Mouse (Mus musculus): ENCODE measurements around the gene Tnik. TPM values are rescaled to one million over a fixed set of nuclear protein-coding genes. Genes with fewer than 3 reads are reported as not detected.

The Tnik gene
- total RNA-seq, 4 experiments from 2014 or later, result 13.6 to 28.1 (median 19.6) TPM

DNA sequence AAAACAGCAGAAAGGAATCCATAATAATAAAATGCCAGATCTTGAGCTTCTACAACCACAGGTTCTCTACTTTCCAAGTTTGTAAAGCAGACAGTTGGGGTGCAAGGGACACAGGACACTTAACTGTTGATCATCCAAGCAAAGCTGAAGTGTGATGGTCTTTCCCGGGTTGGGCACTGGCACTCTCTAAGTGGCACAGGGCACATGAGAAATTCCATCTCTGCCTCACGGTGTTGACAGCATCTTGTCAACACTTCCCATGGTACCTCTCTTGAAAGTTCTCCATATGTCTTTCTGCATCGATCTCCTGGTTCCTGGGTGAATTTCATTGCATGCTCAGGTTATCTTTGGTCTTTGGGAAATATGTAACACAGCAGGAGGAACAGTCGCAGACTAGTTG is 373.8 kb downstream of the Tnik start:
- DNase-seq, result no peak

DNA sequence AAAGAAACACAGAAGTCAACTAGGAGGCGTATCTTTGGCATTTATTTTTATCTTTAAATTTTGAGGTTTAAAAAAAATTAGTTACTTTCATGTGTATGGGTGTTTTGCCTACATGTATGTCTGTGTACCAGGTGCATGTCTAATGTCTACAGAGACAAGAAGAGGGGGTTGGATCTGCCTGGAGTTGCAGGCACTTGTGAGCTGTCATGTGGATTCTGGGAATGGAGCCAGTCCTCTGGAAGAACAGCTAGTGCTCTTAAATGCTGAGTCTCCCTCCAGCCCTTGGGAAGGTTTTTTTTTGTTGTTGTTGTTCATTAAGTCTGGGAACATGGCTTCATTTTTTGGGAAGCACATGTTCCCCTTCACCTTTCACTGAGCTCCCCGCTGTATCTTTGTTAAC is 375.9 kb downstream of the Tnik start:
- DNase-seq, result no peak

DNA sequence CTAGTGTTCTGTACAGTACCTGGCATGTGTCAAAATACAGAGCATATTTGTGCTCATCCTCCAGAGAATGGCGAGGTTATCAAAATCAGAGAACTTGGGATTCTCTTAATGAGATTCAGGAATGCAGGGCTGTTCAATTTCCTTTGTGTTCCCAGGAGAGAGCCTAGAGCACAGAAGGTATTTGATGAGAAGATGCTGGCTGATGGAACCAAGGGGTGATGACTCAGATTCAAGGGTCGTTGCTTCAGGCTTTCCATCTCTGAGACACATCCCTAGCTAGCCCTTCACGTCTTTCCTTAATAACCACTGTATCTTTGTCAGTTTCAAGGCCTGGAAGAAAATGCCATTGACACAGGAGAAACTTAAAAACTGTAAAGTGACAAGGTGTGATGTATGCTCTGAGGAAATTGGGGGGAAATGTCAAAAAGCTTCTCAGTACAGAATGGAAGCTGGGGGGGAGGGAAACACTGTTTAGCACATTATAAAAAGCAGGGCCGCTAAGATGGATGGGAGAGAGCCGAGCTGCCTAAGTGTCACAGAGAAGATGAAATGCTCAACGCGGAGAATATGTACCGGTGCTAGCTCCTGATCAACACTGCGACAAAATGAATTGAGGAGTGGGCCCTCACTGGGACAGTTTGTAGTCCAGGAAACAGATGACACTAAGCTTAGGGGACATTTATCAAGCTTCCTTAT is 380.4 kb downstream of the Tnik start:
- no peak for DNase-seq

DNA sequence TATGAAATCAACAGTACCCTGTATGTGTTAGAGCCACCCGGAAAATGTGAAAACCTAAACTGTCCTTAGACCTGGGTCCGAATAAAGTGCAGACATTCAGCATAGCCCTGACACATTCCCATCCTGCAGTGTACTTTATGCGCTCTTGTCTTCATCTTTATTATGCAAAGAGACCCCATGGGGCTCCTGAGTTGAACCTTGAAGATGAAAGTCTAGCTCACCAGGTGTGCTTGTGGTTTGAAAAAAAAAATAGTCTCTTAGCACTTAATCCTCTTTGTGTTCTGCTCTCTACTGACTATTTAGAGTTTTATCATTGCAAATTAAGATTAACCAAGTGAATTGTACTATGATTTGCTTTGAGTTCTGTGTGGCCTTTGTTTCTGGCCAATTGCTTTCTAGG is 389.6 kb downstream of the Tnik start:
- no peak for DNase-seq

DNA sequence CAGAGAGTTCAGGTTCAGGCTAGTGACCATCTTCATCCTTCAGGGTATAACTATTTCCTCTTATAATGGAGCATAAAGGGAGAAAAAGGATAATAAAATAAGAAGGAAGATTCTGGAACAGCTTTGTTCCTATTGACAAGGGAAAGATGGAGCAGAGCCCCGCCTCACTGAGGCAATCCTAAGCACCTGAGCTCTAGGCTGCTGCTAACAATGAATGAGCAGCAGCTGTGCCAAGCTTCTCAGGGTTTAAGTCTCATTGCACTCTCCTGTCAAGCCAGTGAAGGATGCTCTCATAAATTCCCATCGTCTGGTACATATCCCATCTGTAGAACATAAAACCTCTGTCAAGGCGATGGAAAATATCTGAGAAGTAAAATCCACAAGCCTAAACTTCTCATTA is 390.0 kb downstream of the Tnik start:
- DNase-seq, result no peak

DNA sequence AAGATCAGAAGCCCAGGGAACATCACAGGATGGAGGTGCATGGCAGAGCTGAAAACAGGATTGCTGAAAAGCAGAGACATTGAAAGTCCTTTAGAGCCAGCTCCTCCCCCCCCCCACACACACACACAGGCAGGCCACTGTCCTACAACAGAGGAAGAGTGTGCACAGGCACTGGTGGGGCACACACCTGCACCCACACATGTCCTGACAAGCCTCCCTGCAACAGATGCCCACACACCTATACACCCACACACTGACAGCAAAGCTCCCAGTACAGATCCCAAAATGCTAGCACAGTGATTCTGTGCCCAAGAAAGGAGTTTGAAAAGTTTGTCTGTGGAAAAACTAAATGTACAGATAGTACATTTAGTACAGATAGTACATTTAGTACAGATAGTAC is 391.7 kb downstream of the Tnik start:
- DNase-seq, result no peak

DNA sequence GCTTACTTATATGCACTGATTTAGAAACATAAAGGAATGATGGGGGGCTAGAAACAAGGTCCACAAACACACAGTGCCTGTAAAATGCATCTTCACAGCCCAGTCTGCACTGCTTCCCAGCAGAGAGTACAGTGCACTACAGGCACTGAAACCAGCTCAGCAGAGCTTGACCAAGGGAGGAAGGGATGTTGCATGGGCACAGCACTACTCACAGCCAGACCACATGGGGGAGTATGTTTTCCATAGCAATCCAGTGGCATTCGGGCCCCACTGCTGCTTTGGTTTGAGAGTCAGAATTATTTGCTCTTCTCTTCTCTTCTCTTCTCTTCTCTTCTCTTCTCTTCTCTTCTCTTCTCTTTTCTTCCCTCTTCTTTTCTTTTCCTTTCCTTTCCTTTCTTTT is 395.3 kb downstream of the Tnik start:
- DNase-seq, result no peak

DNA sequence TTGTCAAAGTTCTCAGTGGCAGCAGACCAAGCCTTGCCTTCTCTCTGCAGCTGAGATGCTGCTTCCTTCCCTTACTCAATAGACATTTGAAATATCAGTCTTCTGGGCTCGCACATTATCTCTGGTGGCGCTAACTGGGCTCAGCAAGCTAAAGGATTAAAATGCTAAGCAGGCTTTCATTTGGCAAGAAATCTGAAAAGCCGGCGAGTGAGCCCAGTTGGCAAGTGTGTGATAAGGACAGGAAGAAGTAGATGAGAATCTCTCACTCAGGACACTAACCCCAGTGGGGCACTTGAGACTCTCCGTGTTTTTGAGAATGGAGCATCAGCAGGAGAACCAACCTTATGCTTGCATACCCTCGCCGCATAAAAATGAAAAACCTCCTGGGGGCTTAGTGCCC is 417.8 kb downstream of the Tnik start:
- no peak for DNase-seq

DNA sequence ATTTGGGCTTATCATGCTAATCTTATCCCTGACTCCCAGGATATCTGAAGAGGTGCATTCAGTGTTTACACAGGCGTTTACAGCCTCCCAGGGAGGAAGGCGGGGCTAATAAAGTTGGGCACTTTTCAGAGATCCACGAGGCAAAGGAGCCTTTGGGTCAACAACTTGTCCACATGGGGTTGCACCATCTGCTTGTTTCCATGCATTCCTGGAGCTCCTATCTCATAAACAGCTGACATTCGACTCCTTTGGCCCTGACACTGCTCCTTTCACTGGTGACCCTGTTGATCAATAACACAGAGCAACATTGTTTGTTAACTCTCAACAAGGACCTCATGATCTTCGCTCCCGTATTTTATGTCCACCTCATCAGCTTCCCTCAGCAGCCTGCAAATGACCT is 418.9 kb downstream of the Tnik start:
- DNase-seq, result no peak

DNA sequence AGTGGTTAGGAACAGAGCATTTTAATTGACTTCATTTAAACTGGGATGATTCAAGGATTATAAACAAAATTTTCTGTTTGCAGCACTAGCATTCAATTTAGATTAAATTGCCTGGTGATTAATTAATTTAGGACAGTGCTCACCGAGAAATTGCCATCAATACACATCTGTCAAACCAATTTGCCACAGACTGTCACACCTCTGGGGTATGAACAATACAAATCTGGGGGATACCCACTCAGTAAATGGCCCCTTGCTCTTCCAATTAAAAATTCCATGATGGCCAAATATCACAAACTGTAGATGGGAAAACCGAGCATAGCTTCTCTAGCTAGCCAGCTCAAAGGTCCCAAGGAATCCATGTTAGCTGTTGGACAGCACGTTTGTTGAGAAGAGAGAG is 419.4 kb downstream of the Tnik start:
- no peak for DNase-seq

DNA sequence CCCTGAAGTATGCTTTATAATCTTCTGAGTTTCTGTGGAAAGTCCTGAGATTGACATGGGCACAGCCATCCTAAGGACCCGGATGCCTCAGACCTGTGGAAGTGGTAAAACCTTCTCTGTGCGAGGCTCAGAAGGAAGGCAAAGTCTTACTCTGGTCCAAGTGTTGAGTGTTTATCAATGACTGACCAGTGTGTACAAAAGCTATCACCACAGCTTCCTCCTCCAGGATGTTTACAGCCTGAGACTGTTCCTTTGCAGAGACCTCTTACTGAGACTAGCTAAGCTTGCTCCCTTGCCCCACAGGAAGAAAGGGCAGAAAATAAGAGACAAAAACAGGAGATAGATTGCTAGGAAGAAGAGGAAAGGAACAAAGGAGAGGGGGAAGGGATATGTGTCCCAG is 422.5 kb downstream of the Tnik start:
- no peak for DNase-seq

DNA sequence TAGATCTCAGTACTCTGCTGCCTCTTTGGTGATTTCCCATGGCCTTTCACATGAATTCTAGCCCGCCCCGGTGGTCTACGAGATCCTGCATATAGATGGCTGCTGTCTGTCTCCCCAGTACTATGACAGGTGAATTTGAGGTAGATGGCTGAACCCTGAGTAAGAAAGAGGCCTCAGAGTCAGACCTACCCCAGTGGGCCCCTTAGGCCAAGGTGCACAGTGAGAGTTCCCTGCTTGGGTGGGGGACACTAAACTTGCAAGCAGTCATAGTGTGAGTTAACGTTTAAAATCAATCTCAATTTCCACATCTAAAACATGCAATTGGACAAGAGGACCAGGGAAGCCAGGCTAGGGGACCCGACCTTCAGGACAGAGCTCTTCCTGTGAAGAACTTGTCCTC is 431.8 kb downstream of the Tnik start:
- no peak for DNase-seq

DNA sequence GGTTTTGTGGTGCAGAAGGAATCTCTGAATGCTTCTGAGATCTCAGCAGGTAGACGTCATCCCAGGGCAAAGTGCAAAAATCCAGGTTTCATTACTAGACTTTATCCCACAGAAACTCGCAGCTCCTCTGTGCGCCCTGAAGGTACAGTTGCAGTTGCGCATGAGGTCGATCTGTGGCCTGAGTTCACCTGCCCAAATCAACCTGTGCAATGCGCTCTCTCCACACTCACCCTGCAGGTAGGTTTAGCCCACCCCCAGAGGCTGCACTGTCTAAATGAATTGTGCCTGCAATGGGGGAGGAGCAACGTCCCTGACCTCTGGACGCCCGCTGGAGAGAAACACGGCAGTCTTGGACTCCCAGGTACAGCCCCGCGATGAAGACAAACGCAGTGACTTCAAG is 432.6 kb downstream of the Tnik start:
- DNase-seq, result no peak

DNA sequence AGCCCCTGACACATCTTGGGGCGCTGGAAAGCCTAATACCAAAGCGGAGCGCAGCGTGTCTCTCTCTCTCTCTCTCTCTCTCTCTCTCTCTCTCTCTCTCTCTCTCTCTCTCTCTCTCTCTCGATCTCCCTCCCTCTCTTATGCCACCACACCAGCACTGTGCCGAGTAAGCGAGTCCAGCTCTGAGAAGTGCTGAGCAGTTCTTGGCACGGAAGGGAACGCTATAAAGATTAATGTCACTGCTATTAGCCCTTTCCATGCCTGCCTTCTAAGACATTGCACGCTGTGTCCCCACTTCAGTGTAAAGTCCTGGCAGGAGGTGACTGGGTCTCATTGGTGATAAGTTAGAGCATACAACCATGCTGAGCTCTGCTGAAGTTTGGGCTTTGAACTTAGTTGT is 433.1 kb downstream of the Tnik start:
- DNase-seq, result no peak

DNA sequence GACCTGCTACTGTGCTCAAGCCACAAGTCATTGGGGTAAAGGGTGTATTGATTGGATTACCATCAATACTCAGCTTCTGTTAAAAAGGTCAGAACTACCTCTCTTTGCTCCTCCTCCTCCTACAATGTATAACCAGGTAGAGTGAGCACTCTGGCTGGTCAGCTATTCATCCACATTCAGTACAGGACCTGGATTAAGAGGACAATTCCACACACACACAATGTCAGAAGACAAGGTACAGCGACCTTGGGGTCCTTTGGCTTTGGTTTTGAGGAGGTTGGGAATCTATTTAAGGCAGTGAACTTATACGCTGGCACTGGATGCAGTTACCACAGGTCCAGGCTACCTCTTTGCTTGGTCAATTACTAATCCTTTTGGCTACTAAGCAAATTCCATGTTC is 434.8 kb downstream of the Tnik start, which contains the start of gene Slc2a2:
Slc2a2 (plus strand) TSS at position 107 of the 400 bp plus-strand sequence.
- DNase-seq, result no peak

DNA sequence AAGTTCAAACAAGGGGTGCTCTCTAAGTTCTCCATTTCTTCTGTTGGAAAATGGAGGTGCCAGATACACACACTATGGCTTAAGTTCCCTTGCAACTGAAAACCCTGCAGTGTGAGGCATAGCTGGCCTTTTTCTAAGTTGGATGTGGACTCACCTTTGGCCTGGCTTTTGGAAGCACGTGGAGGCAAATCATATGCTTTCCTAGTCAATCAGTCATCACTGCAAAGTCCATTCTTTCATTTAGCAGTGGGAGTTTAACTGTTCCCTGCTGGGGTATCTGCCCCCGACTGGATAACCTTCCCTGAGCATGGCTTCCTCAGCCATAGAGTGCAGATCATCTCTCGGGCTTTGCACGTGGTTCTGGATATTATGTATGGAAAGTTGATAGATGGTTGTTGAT is 436.6 kb downstream of the Tnik start:
- no peak for DNase-seq

DNA sequence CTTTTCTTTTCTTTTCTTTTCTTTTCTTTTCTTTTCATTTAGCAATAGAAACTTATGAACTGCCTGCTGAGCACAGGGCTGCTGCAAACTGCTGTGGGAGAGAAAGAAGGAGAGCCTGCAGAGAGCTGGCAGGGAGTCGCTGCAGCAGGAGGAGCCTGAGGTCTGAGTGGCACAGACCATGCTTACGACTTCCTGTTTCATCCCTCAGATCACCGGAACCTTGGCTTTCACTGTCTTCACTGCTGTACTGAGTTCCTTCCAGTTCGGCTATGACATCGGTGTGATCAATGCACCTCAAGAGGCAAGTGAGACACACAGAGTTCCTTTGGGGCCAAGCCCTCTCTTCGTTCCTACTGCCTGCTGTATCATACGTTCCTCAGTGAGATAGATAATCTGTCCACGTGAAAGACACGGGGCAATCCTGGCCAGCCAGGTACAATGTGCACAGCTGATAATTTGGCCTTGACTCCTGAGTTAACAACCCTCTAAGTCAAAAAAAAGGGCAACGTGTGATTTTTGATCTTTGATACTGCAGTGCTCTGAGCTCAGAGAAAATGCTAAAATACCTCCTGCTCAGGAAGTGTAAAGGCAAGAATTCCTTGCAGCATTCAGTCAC is 442.6 kb downstream of the Tnik start:
- DNase-seq, result no peak

DNA sequence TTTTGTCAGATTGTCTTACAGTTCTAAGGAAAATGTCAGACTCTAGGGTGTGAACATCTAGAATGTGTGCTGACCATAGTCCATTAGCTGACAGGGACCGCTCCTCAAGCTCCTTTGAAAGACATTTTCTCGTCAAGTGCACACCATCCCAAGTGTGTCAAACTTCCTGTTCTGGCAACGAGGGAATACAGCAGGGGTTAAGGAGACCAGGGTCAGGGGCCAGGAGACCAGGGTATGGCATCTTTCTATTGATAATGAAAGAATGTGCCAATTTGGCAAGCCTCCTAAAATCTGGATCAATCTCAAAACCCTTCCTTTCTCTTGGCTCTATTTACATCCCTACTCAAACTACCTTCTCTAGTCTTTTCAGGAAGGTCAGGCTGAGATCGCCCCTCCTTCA is 443.7 kb downstream of the Tnik start:
- no peak for DNase-seq

DNA sequence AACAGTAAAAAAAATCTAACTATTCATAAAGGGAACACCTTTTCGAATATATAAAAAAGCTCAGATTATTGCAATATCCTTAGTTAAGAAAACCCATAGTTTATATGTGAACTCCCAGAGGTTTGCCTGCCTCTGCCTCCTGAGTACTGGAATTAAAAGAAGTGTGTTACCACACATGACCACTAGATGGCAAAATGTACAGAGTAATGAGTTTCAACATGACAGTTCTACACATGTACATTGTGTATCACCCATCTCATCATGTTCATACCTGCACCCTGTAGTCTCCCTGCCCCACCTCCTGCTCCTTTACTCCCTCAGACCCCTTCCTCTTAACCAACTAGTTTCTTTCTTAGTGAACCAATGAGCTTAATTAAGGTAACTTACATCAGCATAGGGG is 446.7 kb downstream of the Tnik start:
- no peak for DNase-seq

DNA sequence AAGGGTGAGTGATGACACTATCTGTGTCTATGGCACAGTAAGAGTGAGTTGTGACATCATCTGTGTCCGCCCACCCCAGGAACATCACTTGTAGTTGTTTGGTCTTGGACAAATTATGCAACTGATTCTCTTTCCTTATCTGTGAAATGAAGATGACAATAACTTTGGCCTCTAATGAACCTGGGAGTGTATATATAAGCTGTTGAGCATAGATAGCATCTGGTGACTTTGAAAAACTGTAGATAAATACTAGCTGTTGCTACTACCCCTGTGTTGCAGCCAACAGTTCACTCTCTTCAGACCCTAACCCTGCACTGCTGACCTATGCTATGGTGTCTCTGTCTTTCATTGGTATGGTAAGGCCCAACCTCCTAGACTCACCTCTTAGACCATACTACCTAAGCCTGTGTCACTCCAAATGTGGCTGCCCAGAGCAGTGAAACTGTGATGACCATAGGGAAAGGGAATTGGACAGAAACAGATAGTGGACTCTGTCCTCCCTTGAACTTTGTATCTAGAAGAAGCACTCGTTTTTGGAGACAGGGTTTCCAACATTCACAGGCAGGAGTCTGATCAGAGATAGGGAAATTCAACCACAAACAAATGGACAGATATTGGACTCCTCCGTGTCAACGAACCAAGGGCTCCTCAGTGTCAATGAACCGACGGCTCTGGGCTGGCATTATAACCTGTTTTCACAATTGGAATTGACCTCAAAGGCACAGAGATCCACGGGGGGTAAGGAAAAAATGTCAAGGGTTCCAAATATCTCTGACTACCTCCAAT is 451.1 kb downstream of the Tnik start:
- DNase-seq, result no peak

DNA sequence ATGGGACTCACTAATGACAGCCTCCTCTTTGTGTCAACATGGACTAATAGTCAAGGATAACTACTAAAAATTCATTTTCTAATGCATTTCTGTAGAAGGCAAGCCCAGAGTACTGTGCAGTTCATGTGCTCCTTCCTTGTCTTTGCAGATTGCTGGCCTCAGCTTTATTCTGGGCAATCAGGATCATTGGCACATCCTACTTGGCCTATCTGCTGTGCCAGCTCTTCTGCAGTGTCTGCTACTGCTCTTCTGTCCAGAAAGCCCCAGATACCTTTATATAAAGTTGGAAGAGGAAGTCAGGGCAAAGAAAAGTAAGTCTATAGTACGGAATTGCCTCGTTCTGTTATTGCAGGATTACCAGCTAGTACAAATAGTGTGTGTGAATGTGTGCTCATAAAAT is 455.5 kb downstream of the Tnik start:
- DNase-seq, result no peak

DNA sequence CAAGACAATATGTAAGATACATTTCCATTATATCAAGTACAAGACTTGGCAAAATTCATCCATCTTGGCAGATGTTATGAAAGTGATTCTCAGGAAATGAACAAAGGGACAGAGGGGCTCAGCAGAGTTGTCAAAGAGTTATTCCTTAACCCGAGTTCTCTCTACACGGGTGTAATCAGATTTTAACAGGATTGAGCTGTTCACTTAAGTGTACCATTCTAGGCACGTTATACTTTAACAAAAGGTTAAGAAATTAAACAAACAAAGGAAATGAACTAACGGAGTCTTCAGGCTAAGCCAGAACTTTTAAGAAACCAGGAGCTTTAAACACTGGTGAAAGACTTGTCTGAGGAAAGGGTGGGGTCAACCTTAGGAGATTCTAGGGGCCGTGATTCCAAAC is 458.2 kb downstream of the Tnik start:
- no peak for DNase-seq

DNA sequence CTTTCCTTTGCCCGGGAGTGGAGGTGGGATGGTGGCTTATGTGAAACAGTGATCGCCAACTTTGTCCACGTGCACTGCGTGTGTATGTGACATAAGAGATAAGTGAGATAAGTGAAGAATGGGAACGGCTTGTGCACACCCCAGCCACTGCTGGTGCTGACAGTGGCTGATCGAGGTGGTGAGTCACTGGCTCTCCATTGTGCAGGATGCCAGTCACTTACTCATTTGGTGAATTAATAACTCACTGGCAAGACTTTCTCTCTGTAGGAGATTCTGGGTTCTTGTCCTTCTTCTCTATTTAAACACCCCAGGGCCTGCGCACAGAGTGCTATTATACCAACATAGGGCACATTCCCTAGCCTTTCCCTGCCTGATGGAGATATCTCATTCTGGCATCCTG is 458.8 kb downstream of the Tnik start:
- DNase-seq, result no peak

DNA sequence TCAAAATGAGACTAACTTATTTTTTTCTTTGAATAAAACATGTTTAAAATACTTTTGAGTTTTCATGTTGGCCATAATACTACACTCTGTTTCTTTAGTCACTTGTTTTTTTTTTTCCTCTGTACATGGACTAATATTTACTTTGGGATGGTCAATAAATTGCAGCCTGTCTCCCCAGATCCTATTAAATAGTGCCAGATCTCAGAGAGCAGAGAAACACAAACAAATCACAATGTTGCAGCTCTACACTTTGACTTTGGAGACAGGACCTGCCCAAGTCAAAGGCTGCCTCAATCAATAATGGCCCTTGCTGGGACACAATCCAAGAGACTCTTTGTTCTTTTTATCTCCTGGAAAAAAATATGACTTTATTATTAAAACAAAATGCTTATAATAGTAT is 459.5 kb downstream of the Tnik start:
- no peak for DNase-seq

All from adrenal gland, adult 8-10 months (tissue).